Mouse (Mus musculus) adrenal gland, adult (tissue): ENCODE measurements around the gene Lair1.
"Not testable (repeated sequence)": the region's sequence is repeated elsewhere in the genome, so short reads cannot be mapped to it uniquely, and the experiment has no call there.

Experiments
- DNase-seq, 2 experiments: peaks; one replicate each; pipeline ENCODE4 v3.0.0; 2022 to 2023; ENCODE audit warnings: low spot score in 1 of 2; ENCODE audit not compliant: inconsistent age in 2 of 2

Lair1 gene

GRCm38 (mm10) chr7:4003996-4004395 lies 59.0 kb downstream of the Lair1 start:
- not testable (repeated sequence) for DNase-seq

GRCm38 (mm10) chr7:3962017-3962416 lies 101.0 kb downstream of the Lair1 start:
- DNase-seq: no peak

- no peak for DNase-seq
Observed at GRCm38 (mm10) chr7:3957387-3957786, 105.6 kb downstream of the Lair1 start.
